Mouse (Mus musculus) heart, embryonic 12.5 days (tissue): ENCODE data around the gene Tecpr1. TPM values are rescaled to one million over a fixed set of nuclear protein-coding genes. Genes with fewer than 3 reads are reported as not detected.

Experiments
- ATAC-seq: fragments of 200-750 bp; cut with Nextera tagmentation; 2 replicates; pipeline ENCODE4 v1.8.0; 2017; ENCODE audit warnings: moderate TSS enrichment, moderate library complexity; ENCODE audit not compliant: insufficient number of reproducible peaks, low FRiP score
- H3K27ac ChIP-seq: fragments of 300-500 bp; sonication (generic); 2 replicates; pipeline ENCODE4 v1.5.1; 2016; ENCODE audit warnings: mild to moderate bottlenecking, moderate library complexity; ENCODE audit not compliant: poor library complexity, severe bottlenecking
- H3K27me3 ChIP-seq: fragments of 300-500 bp; sonication (generic); replicated peaks from 2 replicates; pipeline ENCODE4 v1.6.1; 2016; ENCODE audit warnings: mild to moderate bottlenecking, moderate library complexity
- H3K36me3 ChIP-seq: fragments of 300-500 bp; sonication (generic); 2 replicates; pipeline ENCODE4 v1.6.1; 2016; ENCODE audit warnings: mild to moderate bottlenecking, moderate library complexity
- H3K4me1 ChIP-seq: fragments of 300-500 bp; sonication (generic); replicated peaks from 2 replicates; pipeline ENCODE4 v1.6.1; 2016; ENCODE audit warnings: mild to moderate bottlenecking
- H3K4me2 ChIP-seq: fragments of 300-500 bp; sonication (generic); 2 replicates; pipeline ENCODE4 v1.6.1; 2016; ENCODE audit warnings: mild to moderate bottlenecking, moderate library complexity
- H3K4me3 ChIP-seq: fragments of 300-500 bp; sonication (generic); 2 replicates; pipeline ENCODE4 v1.5.1; 2016; ENCODE audit warnings: mild to moderate bottlenecking
- H3K9ac ChIP-seq: fragments of 300-500 bp; sonication (generic); 2 replicates; pipeline ENCODE4 v1.6.1; 2016; ENCODE audit warnings: mild to moderate bottlenecking, moderate library complexity
- H3K9me3 ChIP-seq: fragments of 300-500 bp; sonication (generic); replicated peaks from 2 replicates; pipeline ENCODE4 v1.6.1; 2016; ENCODE audit warnings: mild to moderate bottlenecking, moderate library complexity
- WGBS: fragments of 180-500 bp; shearing (Covaris S2); methylation state at CpG from one replicate; pipeline ENCODE4 v1.1.7; 2016; 5-methylcytosine and 5-hydroxymethylcytosine counted together
- polyA plus RNA-seq: library from polyadenylated mRNA; unstranded; fragments of >200 nt; fragmentation: Nextera tagmentation; extraction: Ambion mirVana; gene quantifications from 2 replicates; pipeline ENCODE4 v1.2.1, GENCODE M21; 2016

Tecpr1 gene
- polyA plus RNA-seq, 1 experiment from 2014 or later = 19.1 TPM

- H3K4me3 ChIP-seq = no peak overlapping the region
- peak overlapping the region; percentile 80 for H3K4me2 ChIP-seq
- ATAC-seq = no peak
- H3K9ac ChIP-seq = peak overlapping the region; percentile 99; the same call in 1 of the 2 replicates
- no peaks in the 10 kb centered on the region for H3K9me3 ChIP-seq
- peaks cover 37% of the 10 kb centered on the region for H3K36me3 ChIP-seq
- no peaks in the 10 kb centered on the region for H3K27me3 ChIP-seq
- WGBS = 68% methylated on average over 6 of the region's 6 CpGs
- no peak overlapping the region for H3K27ac ChIP-seq
- peaks cover 76% of the 10 kb centered on the region for H3K4me1 ChIP-seq
Observed at GRCm38 (mm10) chr5:144259228-144259627, 35.8 kb upstream of the Tecpr1 start.

GRCm38 (mm10) chr5:144258687-144259086, 35.3 kb upstream of the Tecpr1 start:
- Histone ChIP-seq H3K9me3 (no peaks in the 10 kb centered on the region), H3K27me3 (no peaks in the 10 kb centered on the region), H3K4me3 (peak overlapping the region; percentile 98), H3K4me1 (peaks cover 76% of the 10 kb centered on the region), H3K27ac (peak overlapping the region; percentile 96), H3K9ac (peak overlapping the region; percentile 99), H3K4me2 (peak overlapping the region; percentile 80), H3K36me3 (peaks cover 35% of the 10 kb centered on the region)
- ATAC-seq = no peak
- WGBS = 20% methylated on average over 2 of the region's 2 CpGs

- Histone ChIP-seq H3K9ac (peak overlapping the region; percentile 99), H3K4me3 (peak overlapping the region; percentile 98), H3K9me3 (no peaks in the 10 kb centered on the region), H3K4me2 (peak overlapping the region; percentile 80), H3K4me1 (peaks cover 71% of the 10 kb centered on the region), H3K27ac (peak overlapping the region; percentile 96), H3K27me3 (no peaks in the 10 kb centered on the region), H3K36me3 (peaks cover 32% of the 10 kb centered on the region)
- 21% methylated on average over 14 of the region's 14 CpGs for WGBS
- ATAC-seq = no peak
Observed at GRCm38 (mm10) chr5:144258131-144258611, 34.8 kb upstream of the Tecpr1 start.

- peak overlapping the region; percentile 80 for H3K4me2 ChIP-seq
- ATAC-seq = no peak
- peaks cover 28% of the 10 kb centered on the region for H3K36me3 ChIP-seq
- H3K27ac ChIP-seq = peak overlapping the region; percentile 96
- H3K9me3 ChIP-seq = no peaks in the 10 kb centered on the region
- H3K4me1 ChIP-seq = peaks cover 66% of the 10 kb centered on the region
- WGBS = 62% methylated on average over 3 of the region's 3 CpGs
- peak overlapping the region; percentile 99 for H3K9ac ChIP-seq
- H3K4me3 ChIP-seq = peak overlapping the region; percentile 98
- H3K27me3 ChIP-seq = no peaks in the 10 kb centered on the region
Observed at GRCm38 (mm10) chr5:144257451-144258110, 34.2 kb upstream of the Tecpr1 start.

- 21% methylated on average over 1 of the region's 1 CpGs for WGBS
- Histone ChIP-seq H3K27me3 (no peaks in the 10 kb centered on the region), H3K4me3 (peak overlapping the region; percentile 98), H3K9ac (peak overlapping the region; percentile 99), H3K36me3 (peaks cover 24% of the 10 kb centered on the region), H3K9me3 (no peaks in the 10 kb centered on the region), H3K27ac (peak overlapping the region; percentile 96), H3K4me1 (peaks cover 61% of the 10 kb centered on the region), H3K4me2 (peak overlapping the region; percentile 80)
- ATAC-seq = no peak
Observed at GRCm38 (mm10) chr5:144256888-144257287, 33.5 kb upstream of the Tecpr1 start.

GRCm38 (mm10) chr5:144256541-144256870, 33.1 kb upstream of the Tecpr1 start:
- peak overlapping the region; percentile 98 for H3K4me3 ChIP-seq
- no peaks in the 10 kb centered on the region for H3K9me3 ChIP-seq
- H3K4me2 ChIP-seq = peak overlapping the region; percentile 80
- WGBS = 18% methylated on average over 7 of the region's 7 CpGs
- no peaks in the 10 kb centered on the region for H3K27me3 ChIP-seq
- peak overlapping the region; percentile 99 for H3K9ac ChIP-seq
- peaks cover 58% of the 10 kb centered on the region for H3K4me1 ChIP-seq
- no peak for ATAC-seq
- peak overlapping the region; percentile 96 for H3K27ac ChIP-seq
- H3K36me3 ChIP-seq = peaks cover 20% of the 10 kb centered on the region

- peak overlapping the region; percentile 99 for H3K9ac ChIP-seq
- WGBS = under 1% methylated on average over 40 of the region's 40 CpGs
- peak; percentile 12; the same call in 1 of the 2 replicates for ATAC-seq
- peak overlapping the region; percentile 98 for H3K4me3 ChIP-seq
- H3K4me2 ChIP-seq = peak overlapping the region; percentile 80
- peaks cover 15% of the 10 kb centered on the region for H3K36me3 ChIP-seq
- no peaks in the 10 kb centered on the region for H3K27me3 ChIP-seq
- H3K27ac ChIP-seq = peak overlapping the region; percentile 96
- no peaks in the 10 kb centered on the region for H3K9me3 ChIP-seq
- peaks cover 51% of the 10 kb centered on the region for H3K4me1 ChIP-seq
Observed at GRCm38 (mm10) chr5:144255632-144256540, 32.5 kb upstream of the Tecpr1 start.

- Histone ChIP-seq H3K4me3 (peak overlapping the region; percentile 98), H3K4me2 (peak overlapping the region; percentile 80), H3K27ac (peak overlapping the region; percentile 96), H3K4me1 (peaks cover 43% of the 10 kb centered on the region), H3K9ac (peak overlapping the region; percentile 99), H3K36me3 (peaks cover 7% of the 10 kb centered on the region; the same call in 1 of the 2 replicates), H3K27me3 (no peaks in the 10 kb centered on the region), H3K9me3 (peaks cover 3% of the 10 kb centered on the region; the same call in 1 of the 2 replicates)
- ATAC-seq = peak; percentile 88
- 1% methylated on average over 46 of the region's 84 CpGs for WGBS
Observed at GRCm38 (mm10) chr5:144254811-144255631, 31.6 kb upstream of the Tecpr1 start.

- Histone ChIP-seq H3K36me3 (0 out of 2 replicates have a peak, but pooled peaks cover 1% of the 10 kb centered on the region), H3K9me3 (peaks cover 7% of the 10 kb centered on the region; the same call in 1 of the 2 replicates), H3K4me1 (peaks cover 36% of the 10 kb centered on the region), H3K27me3 (no peaks in the 10 kb centered on the region), H3K4me2 (peak overlapping the region; percentile 80), H3K9ac (peak overlapping the region; percentile 7; the same call in 1 of the 2 replicates), H3K27ac (peak overlapping the region; percentile 96; the same call in 1 of the 2 replicates), H3K4me3 (peak overlapping the region; percentile 98)
- peak; percentile 68 for ATAC-seq
- 55% methylated on average over 16 of the region's 16 CpGs for whole genome bisulfite sequencing
Observed at GRCm38 (mm10) chr5:144254122-144254810, 30.9 kb upstream of the Tecpr1 start.

GRCm38 (mm10) chr5:144253212-144253611, 29.8 kb upstream of the Tecpr1 start:
- 71% methylated on average over 4 of the region's 4 CpGs for WGBS
- no peak overlapping the region for H3K27ac ChIP-seq
- no peak overlapping the region for H3K9ac ChIP-seq
- no peak for ATAC-seq
- no peaks in the 10 kb centered on the region for H3K36me3 ChIP-seq
- peaks cover 27% of the 10 kb centered on the region for H3K4me1 ChIP-seq
- H3K27me3 ChIP-seq = no peaks in the 10 kb centered on the region
- H3K4me3 ChIP-seq = no peak overlapping the region
- no peak overlapping the region for H3K4me2 ChIP-seq
- peaks cover 7% of the 10 kb centered on the region; the same call in 1 of the 2 replicates for H3K9me3 ChIP-seq
